Mouse (Mus musculus): Measurements from ENCODE around the gene Atrn. TPM values are rescaled to one million over a fixed set of nuclear protein-coding genes. Genes with fewer than 3 reads are reported as not detected.

The Atrn gene
- polyA plus RNA-seq, 1 experiment from 2014 or later = 4.4 TPM

DNA sequence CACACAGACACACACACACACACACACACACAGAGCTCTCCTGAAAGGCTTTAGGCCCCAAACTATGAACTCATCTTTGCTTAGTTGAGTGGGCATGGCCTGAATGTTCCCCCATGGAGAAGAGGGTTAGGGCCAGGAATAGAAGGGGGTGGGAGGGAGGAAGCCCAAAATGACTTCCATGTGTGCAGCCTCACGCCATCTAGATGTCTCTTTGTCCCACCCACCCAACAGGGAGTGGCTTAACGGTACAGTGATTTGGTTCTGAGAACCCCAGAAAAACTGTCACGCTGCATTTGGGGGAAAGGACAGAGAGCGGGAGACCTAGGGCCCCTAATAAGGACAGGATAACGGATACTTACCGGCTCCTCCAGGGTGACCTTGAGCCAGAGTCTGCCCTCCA is 154.5 kb downstream of the Atrn start:
- Histone ChIP-seq H3K4me3 (replicated peaks) (no peak overlapping the region), H3K9me3 (no peaks in the 10 kb centered on the region), H3K27ac (no peak overlapping the region), H3K4me1 (replicated peaks) (peaks cover 25% of the 10 kb centered on the region), H3K9ac (no peak overlapping the region), H3K4me2 (replicated peaks) (no peak overlapping the region), H3K36me3 (no peaks in the 10 kb centered on the region), H3K27me3 (replicated peaks) (peaks cover 20% of the 10 kb centered on the region)
- ATAC-seq = no peak
- 75% methylated on average over 6 of the region's 6 CpGs for WGBS

DNA sequence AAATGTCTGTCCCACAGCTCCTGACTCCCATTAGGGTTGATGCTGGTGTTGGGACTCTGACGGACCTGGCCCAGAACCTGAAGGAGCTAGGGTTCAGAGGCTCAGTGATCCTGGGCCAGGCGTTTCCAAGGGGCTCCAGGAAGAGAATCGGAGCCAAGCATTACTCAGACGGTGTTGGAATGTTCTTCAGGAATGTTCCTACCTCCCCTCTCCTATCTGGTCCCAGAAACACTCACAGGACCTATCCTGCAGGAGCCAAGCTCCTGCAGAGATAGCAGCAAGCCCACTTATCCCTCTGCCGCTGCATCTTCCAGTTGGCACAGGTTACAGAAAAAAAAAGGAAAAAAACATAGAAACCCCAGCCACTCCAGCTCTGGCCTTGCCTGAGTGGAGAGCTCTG is 155.3 kb downstream of the Atrn start:
- Histone ChIP-seq H3K36me3 (no peaks in the 10 kb centered on the region), H3K27ac (no peak overlapping the region), H3K4me3 (replicated peaks) (no peak overlapping the region), H3K9ac (no peak overlapping the region), H3K4me2 (replicated peaks) (no peak overlapping the region), H3K9me3 (no peaks in the 10 kb centered on the region), H3K4me1 (replicated peaks) (peaks cover 20% of the 10 kb centered on the region), H3K27me3 (replicated peaks) (peaks cover 16% of the 10 kb centered on the region)
- no peak for ATAC-seq
- 48% methylated on average over 5 of the region's 5 CpGs for WGBS

DNA sequence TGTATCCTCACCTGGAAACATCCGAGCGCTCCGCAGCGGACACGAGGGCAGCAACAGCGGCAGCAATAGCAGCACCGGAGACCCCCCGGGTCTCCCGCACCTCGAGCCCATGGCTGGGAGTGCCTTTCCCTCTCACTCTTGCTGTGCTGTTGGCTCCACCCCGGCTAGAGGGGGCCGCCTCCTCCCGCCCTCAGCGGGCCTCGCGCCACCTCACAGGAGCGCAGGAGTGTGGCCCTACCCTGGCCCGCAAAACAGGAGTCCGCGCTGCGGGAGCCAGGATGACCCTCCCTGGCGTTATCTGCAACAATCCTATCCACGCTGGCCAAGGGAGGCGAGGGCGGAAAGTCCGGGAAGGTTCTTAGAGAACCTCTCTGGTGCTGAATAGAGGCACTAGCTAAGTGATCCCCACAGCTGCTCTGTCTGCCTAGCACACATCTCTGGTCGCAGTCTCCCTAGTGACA is 157.1 kb downstream of the Atrn start, which contains the start of gene Adam33:
Gene Adam33, minus strand, starts transcription at position 411 of the 461 bp plus-strand sequence.
- Histone ChIP-seq H3K27ac (no peak within 1 kb of the TSS), H3K4me2 (replicated peaks) (peak within 1 kb of the TSS; percentile 73), H3K27me3 (replicated peaks) (peaks cover 16% of the 10 kb centered on the region), H3K9ac (no peak within 1 kb of the TSS), H3K36me3 (no peaks in the 10 kb centered on the region), H3K4me3 (replicated peaks) (peak within 1 kb of the TSS; percentile 25), H3K9me3 (no peaks in the 10 kb centered on the region), H3K4me1 (replicated peaks) (peaks cover 24% of the 10 kb centered on the region)
- 5% methylated on average over 27 of the region's 27 CpGs for WGBS
- peak; percentile 76 for ATAC-seq

DNA sequence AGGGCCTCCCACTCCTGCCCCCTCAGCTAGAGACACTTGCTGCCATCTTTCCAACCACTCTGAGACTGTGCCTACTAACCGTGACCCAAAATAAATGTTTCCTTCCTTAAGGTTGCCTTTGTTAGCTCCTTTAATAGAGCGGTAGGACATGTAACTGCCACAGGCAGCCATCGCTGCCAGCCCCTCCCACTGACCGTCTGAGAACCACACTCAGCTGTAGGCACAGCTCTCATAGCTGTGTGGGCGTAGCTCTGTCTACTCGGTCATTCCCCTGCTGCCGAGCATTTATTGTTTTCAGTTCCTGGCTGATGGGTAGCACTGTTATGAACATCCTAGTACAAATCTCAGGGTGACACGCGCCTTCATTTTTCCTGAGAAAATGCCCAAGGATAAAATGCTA is 160.0 kb downstream of the Atrn start:
- Histone ChIP-seq H3K36me3 (no peaks in the 10 kb centered on the region), H3K4me3 (replicated peaks) (no peak overlapping the region), H3K4me2 (replicated peaks) (no peak overlapping the region), H3K9ac (no peak overlapping the region), H3K27ac (no peak overlapping the region), H3K27me3 (replicated peaks) (peaks cover 11% of the 10 kb centered on the region), H3K9me3 (no peaks in the 10 kb centered on the region), H3K4me1 (replicated peaks) (peaks cover 11% of the 10 kb centered on the region)
- 60% methylated on average over 9 of the region's 9 CpGs for whole genome bisulfite sequencing
- ATAC-seq = no peak

DNA sequence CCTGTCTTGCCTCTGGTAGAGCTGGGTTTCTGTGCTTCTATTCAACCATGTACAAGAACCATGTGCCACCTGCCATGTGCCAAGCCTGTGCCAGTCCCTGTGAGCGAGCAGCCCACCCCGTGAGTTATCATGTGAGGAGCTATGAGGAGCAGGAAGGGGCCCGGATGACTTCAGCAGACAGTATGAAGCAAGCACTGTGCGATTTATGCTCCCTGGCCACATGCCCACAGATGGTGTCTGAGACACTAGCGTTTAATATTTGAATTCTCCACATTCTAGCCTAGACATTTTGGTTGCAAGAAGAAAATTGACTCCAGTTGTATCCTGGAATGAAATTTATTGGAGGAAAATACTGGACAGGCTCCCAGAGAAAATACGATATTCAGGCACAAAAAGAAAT is 161.2 kb downstream of the Atrn start:
- Histone ChIP-seq H3K27me3 (replicated peaks) (peaks cover 7% of the 10 kb centered on the region), H3K9me3 (no peaks in the 10 kb centered on the region), H3K27ac (no peak overlapping the region), H3K36me3 (no peaks in the 10 kb centered on the region), H3K4me3 (replicated peaks) (no peak overlapping the region), H3K4me1 (replicated peaks) (peaks cover 11% of the 10 kb centered on the region), H3K9ac (no peak overlapping the region), H3K4me2 (replicated peaks) (no peak overlapping the region)
- 44% methylated on average over 6 of the region's 6 CpGs for WGBS
- no peak for ATAC-seq

DNA sequence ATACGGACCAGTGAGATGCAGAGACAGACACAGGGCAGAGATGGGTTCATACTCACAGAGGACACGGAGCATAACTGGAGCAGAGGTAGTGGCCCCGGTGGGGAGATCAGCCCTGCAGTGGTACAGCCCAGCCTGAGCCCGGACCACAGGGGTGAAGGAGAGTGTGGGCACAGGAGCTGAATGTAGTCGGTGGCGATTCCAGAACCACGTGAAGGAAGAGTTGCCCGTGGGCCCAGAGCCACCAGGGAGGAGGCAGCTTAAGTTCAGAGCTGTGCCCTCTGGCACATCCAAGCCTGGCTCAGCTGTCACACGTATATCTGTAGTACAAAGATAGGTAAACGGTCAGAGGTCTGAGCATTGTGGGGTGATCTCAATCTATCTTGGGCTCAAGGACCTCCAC is 166.2 kb downstream of the Atrn start:
- Histone ChIP-seq H3K9me3 (no peaks in the 10 kb centered on the region), H3K36me3 (no peaks in the 10 kb centered on the region), H3K4me2 (replicated peaks) (no peak overlapping the region), H3K4me3 (replicated peaks) (no peak overlapping the region), H3K4me1 (replicated peaks) (no peaks in the 10 kb centered on the region), H3K9ac (no peak overlapping the region), H3K27ac (no peak overlapping the region), H3K27me3 (replicated peaks) (no peaks in the 10 kb centered on the region)
- 84% methylated on average over 10 of the region's 10 CpGs for WGBS
- ATAC-seq = no peak

Other genes starting within 250 kb of the Atrn start
- gene Ddrgk1, start 241.8 kb upstream of the Atrn start, polyA plus RNA-seq (2015; fragmentation: Nextera tagmentation; extraction: Ambion mirVana) = 74.5 and 78.2 TPM in 2 replicates
- 84.5 and 88.1 TPM in 2 replicates for gene Itpa, start 238.9 kb upstream of the Atrn start, polyA plus RNA-seq (2015; fragmentation: Nextera tagmentation; extraction: Ambion mirVana)
- 0.13 and 0.21 TPM in 2 replicates for gene Slc4a11, start 209.0 kb upstream of the Atrn start, polyA plus RNA-seq (2015; fragmentation: Nextera tagmentation; extraction: Ambion mirVana)
- 25.4 and 25.9 TPM in 2 replicates for gene 4930402H24Rik, start 89 bp upstream of the Atrn start, polyA plus RNA-seq (2015; fragmentation: Nextera tagmentation; extraction: Ambion mirVana)
- gene Gfra4, start 136.6 kb downstream of the Atrn start, polyA plus RNA-seq (2015; fragmentation: Nextera tagmentation; extraction: Ambion mirVana) = 8.8 and 9.6 TPM in 2 replicates
- gene Adam33, start 157.3 kb downstream of the Atrn start, polyA plus RNA-seq (2015; fragmentation: Nextera tagmentation; extraction: Ambion mirVana) = 3.3 and 4.0 TPM in 2 replicates
- gene Siglec1, start 180.3 kb downstream of the Atrn start, polyA plus RNA-seq (2015; fragmentation: Nextera tagmentation; extraction: Ambion mirVana) = 0.24 and 0.35 TPM in 2 replicates
- gene Hspa12b, start 220.8 kb downstream of the Atrn start, polyA plus RNA-seq (2015; fragmentation: Nextera tagmentation; extraction: Ambion mirVana) = 9.1 and 9.7 TPM in 2 replicates
- gene Gm11037, start 227.0 kb downstream of the Atrn start, polyA plus RNA-seq (2015; fragmentation: Nextera tagmentation; extraction: Ambion mirVana) = not detected in 2 replicates

All from intestine, embryonic 15.5 days (tissue).